Mouse (Mus musculus): ENCODE results near the gene Ikzf2. TPM values are rescaled to one million over a fixed set of nuclear protein-coding genes. Genes with fewer than 3 reads are reported as not detected.

Ikzf2 gene
- polyA plus RNA-seq, 1 experiment from 2014 or later = 4.3 TPM

DNA sequence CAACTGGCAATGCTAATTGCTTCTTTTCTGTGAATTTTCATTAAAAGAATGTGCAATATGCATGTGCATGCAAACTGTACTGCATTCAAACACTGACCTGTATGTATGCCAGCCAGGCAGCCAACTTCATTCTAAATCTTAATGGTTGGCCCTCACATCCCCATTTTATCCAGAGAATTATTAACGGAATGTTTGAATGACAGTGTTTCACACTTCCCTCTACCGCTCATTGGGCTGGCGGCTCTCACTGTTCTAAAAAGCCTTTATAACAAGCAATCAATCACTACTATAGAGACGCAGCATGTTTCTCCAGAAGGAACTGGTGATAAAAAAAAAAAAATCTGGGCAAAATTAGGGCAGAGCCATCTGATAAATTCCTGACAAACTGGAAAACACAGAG is 151.5 kb downstream of the Ikzf2 start:
- no peak for ATAC-seq (ENCODE audit: low FRiP score, low read depth)
- no peak overlapping the region for H3K9ac ChIP-seq
- peaks cover 4% of the 10 kb centered on the region for H3K4me1 ChIP-seq
- no peaks in the 10 kb centered on the region for H3K9me3 ChIP-seq
- WGBS = 47% methylated on average over 4 of the region's 4 CpGs
- H3K4me2 ChIP-seq (replicated peaks) = no peak overlapping the region
- H3K27me3 ChIP-seq = 0 out of 2 replicates have a peak, but pooled peaks cover 2% of the 10 kb centered on the region
- H3K4me3 ChIP-seq = no peak overlapping the region
- no peak overlapping the region for H3K27ac ChIP-seq
- no peaks in the 10 kb centered on the region for H3K36me3 ChIP-seq

GRCm38 (mm10) chr1:69533048-69533447 is 154.0 kb downstream of the Ikzf2 start:
- Histone ChIP-seq H3K4me1 (peaks cover 4% of the 10 kb centered on the region; the same call in 1 of the 2 replicates), H3K9me3 (no peaks in the 10 kb centered on the region), H3K27ac (no peak overlapping the region), H3K4me2 (replicated peaks) (no peak overlapping the region), H3K4me3 (no peak overlapping the region), H3K9ac (no peak overlapping the region), H3K27me3 (0 out of 2 replicates have a peak, but pooled peaks cover 2% of the 10 kb centered on the region), H3K36me3 (no peaks in the 10 kb centered on the region)
- WGBS = 86% methylated on average over 10 of the region's 10 CpGs
- no peak for ATAC-seq (ENCODE audit: low FRiP score, low read depth)

GRCm38 (mm10) chr1:69528696-69529095 is 158.3 kb downstream of the Ikzf2 start:
- Histone ChIP-seq H3K4me3 (no peak overlapping the region), H3K27me3 (no peaks in the 10 kb centered on the region), H3K27ac (no peak overlapping the region), H3K9me3 (no peaks in the 10 kb centered on the region), H3K36me3 (no peaks in the 10 kb centered on the region), H3K4me1 (no peaks in the 10 kb centered on the region), H3K9ac (no peak overlapping the region), H3K4me2 (replicated peaks) (no peak overlapping the region)
- 73% methylated on average over 4 of the region's 4 CpGs for WGBS
- ATAC-seq (ENCODE audit: low FRiP score, low read depth) = no peak

GRCm38 (mm10) chr1:69521656-69522055 is 165.4 kb downstream of the Ikzf2 start:
- H3K27ac ChIP-seq = no peak overlapping the region
- no peak overlapping the region for H3K4me3 ChIP-seq
- no peak overlapping the region for H3K9ac ChIP-seq
- 74% methylated on average over 2 of the region's 2 CpGs for WGBS
- no peak for ATAC-seq (ENCODE audit: low FRiP score, low read depth)
- H3K36me3 ChIP-seq = no peaks in the 10 kb centered on the region
- H3K4me2 ChIP-seq (replicated peaks) = no peak overlapping the region
- H3K27me3 ChIP-seq = no peaks in the 10 kb centered on the region
- no peaks in the 10 kb centered on the region for H3K4me1 ChIP-seq
- H3K9me3 ChIP-seq = no peaks in the 10 kb centered on the region

GRCm38 (mm10) chr1:69519356-69519755 is 167.7 kb downstream of the Ikzf2 start:
- no peak overlapping the region for H3K4me2 ChIP-seq (replicated peaks)
- WGBS = 96% methylated on average over 4 of the region's 4 CpGs
- H3K27me3 ChIP-seq = no peaks in the 10 kb centered on the region
- H3K4me3 ChIP-seq = no peak overlapping the region
- no peak for ATAC-seq (ENCODE audit: low FRiP score, low read depth)
- H3K9me3 ChIP-seq = no peaks in the 10 kb centered on the region
- no peak overlapping the region for H3K9ac ChIP-seq
- no peaks in the 10 kb centered on the region for H3K36me3 ChIP-seq
- no peaks in the 10 kb centered on the region for H3K4me1 ChIP-seq
- no peak overlapping the region for H3K27ac ChIP-seq

- Histone ChIP-seq H3K9ac (no peak overlapping the region), H3K27me3 (no peaks in the 10 kb centered on the region), H3K4me2 (replicated peaks) (no peak overlapping the region), H3K36me3 (no peaks in the 10 kb centered on the region), H3K27ac (no peak overlapping the region), H3K4me3 (no peak overlapping the region), H3K4me1 (no peaks in the 10 kb centered on the region), H3K9me3 (no peaks in the 10 kb centered on the region)
- ATAC-seq (ENCODE audit: low FRiP score, low read depth) = no peak
- 88% methylated on average over 4 of the region's 4 CpGs for WGBS
These were observed 169.0 kb downstream of the Ikzf2 start for GRCm38 (mm10) chr1:69518012-69518411.

DNA sequence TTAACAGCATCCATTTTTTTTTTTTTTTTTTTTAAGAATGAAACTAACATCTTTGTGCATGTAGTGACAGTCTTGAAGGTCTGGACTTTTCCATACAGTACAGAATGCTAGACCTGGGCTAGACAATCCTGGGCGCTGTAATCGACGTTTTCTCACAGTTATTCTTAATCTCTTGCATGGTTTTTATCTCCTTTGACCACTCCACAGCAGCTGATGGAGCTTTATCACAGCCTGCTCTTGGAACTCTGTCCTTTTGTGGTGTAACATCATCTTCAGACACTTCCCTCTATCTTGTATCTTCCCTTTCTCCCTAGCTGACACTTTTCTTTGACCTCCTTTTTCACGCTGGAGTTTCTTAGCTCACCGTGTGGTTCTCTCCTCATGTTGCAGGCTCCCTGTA is 170.9 kb downstream of the Ikzf2 start:
- ATAC-seq (ENCODE audit: low FRiP score, low read depth) = no peak
- no peak overlapping the region for H3K4me2 ChIP-seq (replicated peaks)
- no peaks in the 10 kb centered on the region for H3K27me3 ChIP-seq
- no peak overlapping the region for H3K9ac ChIP-seq
- H3K9me3 ChIP-seq = no peaks in the 10 kb centered on the region
- no peak overlapping the region for H3K27ac ChIP-seq
- H3K36me3 ChIP-seq = no peaks in the 10 kb centered on the region
- 79% methylated on average over 5 of the region's 5 CpGs for WGBS
- no peak overlapping the region for H3K4me3 ChIP-seq
- H3K4me1 ChIP-seq = no peaks in the 10 kb centered on the region

DNA sequence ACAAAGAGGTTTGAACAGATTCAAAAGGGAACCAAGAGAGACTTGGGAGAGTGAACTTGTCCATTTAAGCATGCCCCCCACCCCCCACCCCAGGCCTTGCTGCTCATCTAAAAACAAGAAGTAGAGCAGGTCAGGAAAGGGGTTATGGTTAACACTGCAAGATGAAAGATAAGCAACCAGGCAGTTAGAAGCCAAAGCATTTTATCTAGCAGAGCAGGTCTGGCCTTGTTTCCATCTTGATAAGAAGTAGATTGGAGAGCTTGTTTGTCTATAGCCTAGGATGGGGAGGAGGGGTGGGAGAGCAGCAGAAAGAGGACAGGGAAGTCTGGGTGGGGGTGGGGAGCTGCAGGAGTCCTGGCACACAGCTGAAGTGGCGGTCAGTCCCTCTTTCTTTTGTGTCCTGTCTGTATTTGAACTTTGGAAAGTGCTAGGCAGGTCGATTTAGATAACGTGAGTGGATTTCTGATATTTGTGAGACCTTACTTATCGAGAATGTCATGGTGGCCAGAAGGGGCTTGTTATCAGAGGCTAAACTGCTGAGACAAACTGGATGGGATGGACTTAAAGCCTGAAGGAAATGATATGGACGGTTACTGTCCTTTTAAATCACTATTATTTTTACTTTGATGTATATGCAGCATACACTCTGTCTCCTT is 173.3 kb downstream of the Ikzf2 start:
- no peaks in the 10 kb centered on the region for H3K4me1 ChIP-seq
- H3K4me2 ChIP-seq (replicated peaks) = no peak overlapping the region
- no peak overlapping the region for H3K4me3 ChIP-seq
- H3K9me3 ChIP-seq = no peaks in the 10 kb centered on the region
- no peaks in the 10 kb centered on the region for H3K36me3 ChIP-seq
- no peak overlapping the region for H3K27ac ChIP-seq
- no peak overlapping the region for H3K9ac ChIP-seq
- 53% methylated on average over 5 of the region's 5 CpGs for WGBS
- no peaks in the 10 kb centered on the region for H3K27me3 ChIP-seq
- ATAC-seq (ENCODE audit: low FRiP score, low read depth) = no peak

- 73% methylated on average over 3 of the region's 3 CpGs for WGBS
- Histone ChIP-seq H3K4me1 (no peaks in the 10 kb centered on the region), H3K9me3 (no peaks in the 10 kb centered on the region), H3K36me3 (no peaks in the 10 kb centered on the region), H3K4me3 (no peak overlapping the region), H3K9ac (no peak overlapping the region), H3K27me3 (no peaks in the 10 kb centered on the region), H3K27ac (no peak overlapping the region), H3K4me2 (replicated peaks) (no peak overlapping the region)
- no peak for ATAC-seq (ENCODE audit: low FRiP score, low read depth)
These were observed 178.8 kb downstream of the Ikzf2 start for GRCm38 (mm10) chr1:69508275-69508674.

- Histone ChIP-seq H3K27me3 (no peaks in the 10 kb centered on the region), H3K36me3 (no peaks in the 10 kb centered on the region), H3K27ac (no peak overlapping the region), H3K4me3 (no peak overlapping the region), H3K4me2 (replicated peaks) (no peak overlapping the region), H3K9me3 (no peaks in the 10 kb centered on the region), H3K9ac (no peak overlapping the region), H3K4me1 (no peaks in the 10 kb centered on the region)
- ATAC-seq (ENCODE audit: low FRiP score, low read depth) = no peak
- WGBS = 89% methylated on average over 6 of the region's 6 CpGs
These were observed 179.5 kb downstream of the Ikzf2 start for GRCm38 (mm10) chr1:69507513-69507912.

- whole genome bisulfite sequencing = 94% methylated on average over 7 of the region's 7 CpGs
- Histone ChIP-seq H3K27ac (no peak overlapping the region), H3K9ac (no peak overlapping the region), H3K27me3 (no peaks in the 10 kb centered on the region), H3K9me3 (no peaks in the 10 kb centered on the region), H3K36me3 (no peaks in the 10 kb centered on the region), H3K4me1 (no peaks in the 10 kb centered on the region), H3K4me3 (no peak overlapping the region), H3K4me2 (replicated peaks) (no peak overlapping the region)
- no peak for ATAC-seq (ENCODE audit: low FRiP score, low read depth)
These were observed 180.4 kb downstream of the Ikzf2 start for GRCm38 (mm10) chr1:69506615-69507159.

- H3K9ac ChIP-seq = no peak overlapping the region
- H3K9me3 ChIP-seq = no peaks in the 10 kb centered on the region
- H3K27ac ChIP-seq = no peak overlapping the region
- H3K4me1 ChIP-seq = no peaks in the 10 kb centered on the region
- no peaks in the 10 kb centered on the region for H3K36me3 ChIP-seq
- no peak overlapping the region for H3K4me2 ChIP-seq (replicated peaks)
- H3K4me3 ChIP-seq = no peak overlapping the region
- no peak for ATAC-seq (ENCODE audit: low FRiP score, low read depth)
- 93% methylated on average over 6 of the region's 6 CpGs for WGBS
- no peaks in the 10 kb centered on the region for H3K27me3 ChIP-seq
These were observed 181.0 kb downstream of the Ikzf2 start for GRCm38 (mm10) chr1:69506011-69506410.

DNA sequence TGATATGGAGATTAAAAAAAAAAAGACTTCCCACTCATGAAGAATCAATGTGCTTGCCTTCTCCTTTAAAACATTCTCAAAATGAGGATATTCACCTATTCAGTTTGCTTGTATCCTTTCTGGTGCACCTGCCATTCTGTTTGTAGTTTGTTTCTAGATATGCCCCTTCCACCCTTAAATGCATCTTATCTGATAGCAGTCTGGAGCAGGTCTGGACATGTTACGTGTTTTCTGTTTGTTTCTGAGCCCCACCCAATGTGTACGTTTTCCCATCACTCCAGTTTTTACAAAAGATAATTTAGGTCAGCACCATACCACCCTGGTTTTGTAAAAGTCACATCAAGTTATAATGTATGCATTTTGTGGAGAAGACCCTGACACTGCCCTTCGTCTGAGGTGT is 186.7 kb downstream of the Ikzf2 start:
- H3K36me3 ChIP-seq = no peaks in the 10 kb centered on the region
- H3K4me1 ChIP-seq = no peaks in the 10 kb centered on the region
- ATAC-seq (ENCODE audit: low FRiP score, low read depth) = no peak
- no peaks in the 10 kb centered on the region for H3K9me3 ChIP-seq
- no peak overlapping the region for H3K4me2 ChIP-seq (replicated peaks)
- no peak overlapping the region for H3K27ac ChIP-seq
- H3K4me3 ChIP-seq = no peak overlapping the region
- WGBS = 83% methylated on average over 3 of the region's 3 CpGs
- no peaks in the 10 kb centered on the region for H3K27me3 ChIP-seq
- H3K9ac ChIP-seq = no peak overlapping the region

All from limb, embryonic 13.5 days (tissue).